Mouse (Mus musculus): ENCODE measurements around the gene Eddm3b. TPM values are rescaled to one million over a fixed set of nuclear protein-coding genes. Genes with fewer than 3 reads are reported as not detected.
"Not testable (repeated sequence)": the region's sequence is repeated elsewhere in the genome, so short reads cannot be mapped to it uniquely, and the experiment has no call there.

Gene Eddm3b
- total RNA-seq, 2 experiments from 2014 or later = not detected

DNA sequence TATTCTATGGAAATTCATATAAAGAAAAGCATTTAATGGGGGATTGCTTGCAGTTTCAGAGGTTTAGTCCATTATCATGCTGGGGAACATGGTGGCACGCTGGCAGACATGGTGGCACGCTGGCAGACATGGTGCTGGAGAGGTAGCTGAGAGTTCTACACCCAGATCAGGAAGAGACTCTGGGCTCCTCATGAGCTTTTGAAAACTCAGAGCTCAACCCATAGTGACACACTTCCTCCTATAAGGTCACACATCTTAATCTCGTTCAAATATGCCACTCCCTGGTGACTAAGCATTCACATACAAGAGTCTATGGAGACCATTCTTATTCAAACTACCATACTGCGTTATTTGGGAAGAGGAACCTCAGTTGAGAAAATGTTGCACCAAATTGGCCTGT lies 18.1 kb downstream of the Eddm3b start:
- ATAC-seq (replicated peaks; ENCODE audit: low FRiP score, low TSS enrichment, poor library complexity, severe bottlenecking) = no peak

DNA sequence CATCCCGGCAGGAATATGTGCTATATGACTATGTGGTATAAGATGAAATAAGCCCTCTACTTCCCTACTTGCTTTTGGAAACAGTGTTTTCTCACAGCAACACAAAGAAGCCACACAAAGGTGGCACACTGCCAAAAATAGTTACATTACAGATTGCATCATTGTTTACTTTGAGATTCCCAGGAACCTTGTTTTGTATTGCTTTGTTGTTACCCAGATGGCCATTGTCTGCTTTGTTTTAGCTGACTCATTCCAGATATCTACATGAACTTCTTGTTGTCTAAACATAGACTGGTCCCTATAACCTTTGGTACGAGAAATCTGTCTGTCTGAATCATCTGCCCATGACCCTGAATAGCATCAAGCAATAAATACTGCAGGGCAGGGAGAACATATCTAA lies 26.1 kb downstream of the Eddm3b start:
- ATAC-seq (replicated peaks; ENCODE audit: low FRiP score, low TSS enrichment, poor library complexity, severe bottlenecking) = 0 out of 2 replicates have a peak, but pooled peaks have one; percentile 30

DNA sequence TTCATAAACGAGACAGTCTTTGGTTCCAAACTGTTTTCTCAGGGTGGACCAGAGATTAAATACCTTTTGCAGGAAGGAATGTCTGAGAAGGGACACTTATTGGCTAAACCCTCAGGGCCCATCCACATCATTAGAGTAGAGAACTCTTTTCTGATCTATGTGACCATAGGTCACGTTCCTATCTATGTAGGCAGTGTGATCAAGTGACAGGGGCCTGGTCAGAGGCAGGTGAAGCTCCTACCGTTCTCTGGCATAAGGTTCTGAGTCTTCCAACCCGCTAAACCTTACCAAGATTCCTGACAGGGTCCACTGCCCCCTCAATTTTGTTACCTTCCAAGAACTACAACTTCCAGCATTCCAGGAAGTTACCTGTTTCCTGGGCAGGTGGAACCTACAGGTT lies 27.9 kb downstream of the Eddm3b start:
- ATAC-seq (replicated peaks; ENCODE audit: low FRiP score, low TSS enrichment, poor library complexity, severe bottlenecking) = no peak

DNA sequence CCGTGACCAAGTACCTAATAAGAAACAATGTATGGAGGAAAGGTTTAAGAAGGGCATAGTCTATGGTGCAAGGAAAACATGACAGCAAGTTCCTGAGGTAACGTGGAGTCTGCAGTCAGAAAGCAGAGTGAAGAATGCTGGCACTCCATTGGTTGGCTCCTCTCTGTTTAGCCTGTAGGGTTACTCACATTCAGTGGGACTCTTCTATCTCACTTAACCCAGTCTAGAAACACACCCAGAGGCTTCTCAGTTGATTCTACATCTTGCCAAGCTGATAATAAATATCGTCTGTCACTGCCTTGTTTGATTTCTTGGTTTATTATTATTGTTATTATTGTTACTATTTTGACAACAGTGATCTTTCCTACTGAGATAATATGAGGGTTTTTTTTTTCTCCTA lies 28.3 kb downstream of the Eddm3b start:
- ATAC-seq (replicated peaks; ENCODE audit: low FRiP score, low TSS enrichment, poor library complexity, severe bottlenecking) = peak; percentile 85

DNA sequence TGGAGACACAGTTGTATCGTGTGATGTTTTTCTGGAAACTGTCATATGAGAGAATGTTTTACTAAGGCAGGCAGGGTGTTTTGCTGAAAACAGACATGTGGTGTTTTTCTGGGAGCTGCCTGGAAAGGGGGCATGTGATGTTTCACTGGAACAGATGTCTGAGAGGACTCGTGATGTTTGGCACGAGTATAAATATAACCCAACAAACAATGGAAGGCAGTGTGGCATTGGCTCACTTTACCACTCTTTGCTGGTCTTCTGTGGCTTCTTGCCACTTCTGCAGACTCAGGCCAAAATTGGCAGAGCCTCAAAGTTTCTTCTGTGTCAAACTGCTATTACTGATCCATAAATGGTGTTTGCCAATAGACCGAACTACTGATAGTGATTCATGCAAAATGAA lies 29.1 kb downstream of the Eddm3b start:
- ATAC-seq (replicated peaks; ENCODE audit: low FRiP score, low TSS enrichment, poor library complexity, severe bottlenecking) = no peak

DNA sequence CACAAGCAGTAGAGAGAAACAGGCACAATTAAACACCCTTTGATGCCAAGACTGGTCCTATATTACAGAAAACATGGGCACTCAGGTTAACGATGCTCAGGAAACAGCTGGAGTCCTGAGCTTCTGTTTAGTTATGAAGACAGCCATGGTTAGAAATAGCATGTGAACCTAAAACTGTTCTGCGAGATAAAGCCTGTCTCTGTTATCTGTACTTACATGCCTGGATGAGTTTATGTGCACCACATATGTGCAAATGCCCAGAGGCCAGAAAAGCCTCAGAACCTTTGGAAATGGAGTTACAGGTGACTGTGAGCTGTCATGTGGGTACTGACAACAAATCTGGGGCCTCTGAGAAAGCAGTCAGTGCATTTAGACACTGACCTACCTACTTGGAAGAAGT lies 29.7 kb downstream of the Eddm3b start:
- ATAC-seq (replicated peaks; ENCODE audit: low FRiP score, low TSS enrichment, poor library complexity, severe bottlenecking) = peak; percentile 73

DNA sequence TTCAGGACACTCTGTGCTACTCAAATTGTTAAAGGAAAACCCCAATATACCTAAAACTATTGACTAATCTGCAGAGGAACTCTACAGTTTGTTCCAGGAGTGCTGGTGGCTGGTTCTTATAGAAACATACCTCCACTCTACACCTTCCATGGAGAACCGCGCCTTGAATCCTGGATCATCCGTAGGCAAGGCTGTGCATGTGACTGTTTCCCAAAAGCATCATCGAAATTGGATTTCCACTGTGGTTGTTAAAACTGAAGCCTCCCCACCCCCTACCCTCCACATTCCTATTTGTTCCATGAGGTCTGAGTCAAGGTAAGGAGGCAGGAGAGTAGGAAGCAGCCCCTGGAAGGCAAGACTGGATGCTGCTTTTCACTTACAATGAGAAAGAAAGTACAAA lies 30.2 kb downstream of the Eddm3b start:
- no peak for ATAC-seq (replicated peaks; ENCODE audit: low FRiP score, low TSS enrichment, poor library complexity, severe bottlenecking)

DNA sequence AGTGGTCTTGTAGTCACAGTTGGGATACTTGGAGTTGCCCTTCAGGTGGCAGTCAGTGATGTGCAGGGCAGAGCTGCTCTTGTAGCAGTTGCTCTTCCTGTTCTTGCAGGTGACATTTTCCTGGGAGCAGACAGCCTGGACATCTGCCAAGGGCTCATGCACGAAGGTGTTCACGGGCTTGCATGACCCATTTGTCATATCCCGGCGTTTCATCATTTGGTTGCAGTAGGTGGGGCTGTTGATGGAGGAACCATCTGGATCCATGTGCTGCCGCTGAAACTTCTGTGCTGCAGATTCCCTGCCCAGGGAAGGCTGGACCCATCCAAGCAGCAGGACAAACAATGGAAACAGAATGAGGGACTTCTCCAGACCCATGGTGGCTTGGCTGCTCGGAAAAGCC lies 31.3 kb downstream of the Eddm3b start:
- ATAC-seq (replicated peaks; ENCODE audit: low FRiP score, low TSS enrichment, poor library complexity, severe bottlenecking) = no peak

DNA sequence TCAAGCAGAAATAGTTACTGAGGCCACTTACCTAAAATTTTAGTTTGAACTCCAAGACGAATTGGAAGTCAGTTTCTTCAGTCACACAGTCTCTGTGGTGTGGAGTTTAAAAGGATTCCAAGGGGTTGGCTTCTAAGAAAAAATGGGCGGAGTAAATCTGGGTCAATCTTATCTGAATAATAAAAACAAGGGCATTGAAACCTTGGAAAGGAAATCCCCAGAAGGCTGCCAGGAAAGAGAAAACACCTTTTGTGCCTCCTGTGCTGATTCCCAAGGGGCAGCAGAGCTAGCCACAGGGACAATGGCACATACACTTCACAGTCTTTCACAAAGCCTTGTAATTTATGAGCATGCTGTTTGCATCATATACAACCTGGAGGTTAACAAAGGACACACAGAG lies 32.5 kb downstream of the Eddm3b start, which contains the start of gene Rnase1:
Gene Rnase1, minus strand, starts transcription at position 101 of the 400 bp plus-strand sequence.
- no peak for ATAC-seq (replicated peaks; ENCODE audit: low FRiP score, low TSS enrichment, poor library complexity, severe bottlenecking)

DNA sequence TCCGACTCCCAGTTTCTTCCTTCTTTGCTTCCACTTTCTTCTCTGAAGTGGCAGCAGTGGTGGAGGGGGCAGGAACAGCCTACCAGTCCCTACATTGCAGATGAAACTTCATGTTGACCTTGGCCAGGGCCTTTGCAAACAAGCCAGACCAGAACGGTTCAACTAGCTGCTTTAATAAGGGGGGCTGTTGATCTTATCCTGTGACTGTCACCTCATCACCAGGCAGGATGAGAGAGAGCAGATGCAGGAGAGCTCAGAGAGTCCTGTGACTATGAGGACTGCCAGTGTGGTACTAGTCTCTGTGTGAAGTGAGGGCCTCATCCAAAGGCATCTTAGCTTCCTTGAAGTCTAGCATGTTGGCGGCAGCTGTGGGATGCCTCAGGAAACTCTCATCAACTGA lies 33.8 kb downstream of the Eddm3b start:
- ATAC-seq (replicated peaks; ENCODE audit: low FRiP score, low TSS enrichment, poor library complexity, severe bottlenecking) = no peak

DNA sequence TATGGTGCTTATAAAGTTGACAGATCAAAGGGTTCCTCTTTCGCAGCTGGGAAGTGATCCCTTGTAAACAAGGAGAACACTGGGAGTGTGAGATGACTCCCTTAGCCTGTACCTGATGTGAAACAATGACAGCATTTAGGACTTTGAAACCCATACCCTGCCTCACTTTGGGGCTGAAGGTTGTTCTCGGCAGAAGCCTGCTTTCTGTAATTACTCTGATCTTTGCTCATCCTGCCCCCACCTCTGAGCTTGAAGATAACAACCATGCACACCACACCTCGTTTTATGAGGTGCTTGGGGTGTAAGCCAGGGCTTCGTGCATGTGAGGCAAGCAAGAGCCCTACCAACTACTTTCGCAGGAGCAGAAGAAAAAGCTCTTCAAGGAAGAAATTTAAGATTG lies 34.9 kb downstream of the Eddm3b start:
- peak; percentile 39 for ATAC-seq (replicated peaks; ENCODE audit: low FRiP score, low TSS enrichment, poor library complexity, severe bottlenecking)

DNA sequence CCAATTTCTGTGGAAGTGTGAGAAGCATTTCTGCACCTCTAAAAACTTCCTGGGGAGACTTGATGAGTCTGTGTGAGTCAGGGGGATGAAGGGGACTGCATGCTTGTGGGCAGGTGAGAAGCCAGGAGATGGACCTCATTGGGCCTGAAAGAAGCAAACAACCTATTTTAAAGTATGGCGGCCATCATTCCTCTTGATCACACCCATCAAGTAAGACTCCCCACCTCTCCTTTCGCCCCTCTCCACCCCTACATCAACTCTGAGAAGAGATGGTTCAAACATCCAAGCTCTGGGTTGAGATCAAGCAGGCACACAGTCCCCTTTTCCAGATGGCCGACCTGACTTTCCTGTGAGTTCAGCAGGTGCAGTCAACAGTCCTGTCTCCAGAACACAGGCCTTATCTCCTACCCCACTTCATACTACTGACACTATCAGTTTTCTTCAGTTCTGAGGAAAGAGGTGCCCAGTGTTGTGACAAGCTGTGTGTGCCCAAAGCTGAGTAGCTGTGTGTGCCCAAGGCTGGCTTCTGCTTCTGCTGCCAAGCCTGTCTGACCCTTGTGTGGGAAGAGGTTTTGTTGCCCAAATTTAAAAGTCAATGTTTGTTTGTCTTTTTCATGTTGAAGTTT lies 36.1 kb downstream of the Eddm3b start:
- peak; percentile 94 for ATAC-seq (replicated peaks; ENCODE audit: low FRiP score, low TSS enrichment, poor library complexity, severe bottlenecking)

DNA sequence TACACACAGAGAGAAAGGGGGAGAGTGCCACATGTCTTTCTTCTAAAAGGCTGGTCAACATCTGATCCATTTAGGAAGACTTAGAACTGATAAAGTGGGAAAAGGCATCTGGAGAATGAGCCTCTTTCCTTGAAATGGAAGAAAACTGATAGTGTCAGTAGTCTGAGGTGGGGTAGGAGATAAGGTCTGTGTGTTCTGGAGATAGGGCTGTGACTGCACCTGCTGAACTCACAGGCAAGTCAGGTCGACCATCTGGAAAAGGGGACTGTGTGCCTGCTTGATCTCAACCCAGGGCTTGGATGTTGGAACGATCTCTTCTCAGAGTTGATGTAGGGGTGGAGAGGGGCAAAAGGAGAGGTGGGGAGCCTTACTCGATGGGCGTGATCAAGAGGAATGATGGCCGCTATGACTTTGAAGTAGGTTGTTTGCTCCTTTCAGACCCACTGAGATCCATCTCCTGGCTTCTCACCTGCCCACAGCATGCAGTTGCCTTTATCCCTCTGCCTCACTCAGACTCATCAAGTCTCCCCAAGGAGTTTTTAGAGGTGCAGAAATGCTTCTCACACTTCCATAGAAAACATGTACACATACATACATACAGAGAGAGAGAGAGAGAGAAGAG lies 38.1 kb downstream of the Eddm3b start:
- ATAC-seq (replicated peaks; ENCODE audit: low FRiP score, low TSS enrichment, poor library complexity, severe bottlenecking) = peak; percentile 37; the same call in 1 of the 2 replicates

DNA sequence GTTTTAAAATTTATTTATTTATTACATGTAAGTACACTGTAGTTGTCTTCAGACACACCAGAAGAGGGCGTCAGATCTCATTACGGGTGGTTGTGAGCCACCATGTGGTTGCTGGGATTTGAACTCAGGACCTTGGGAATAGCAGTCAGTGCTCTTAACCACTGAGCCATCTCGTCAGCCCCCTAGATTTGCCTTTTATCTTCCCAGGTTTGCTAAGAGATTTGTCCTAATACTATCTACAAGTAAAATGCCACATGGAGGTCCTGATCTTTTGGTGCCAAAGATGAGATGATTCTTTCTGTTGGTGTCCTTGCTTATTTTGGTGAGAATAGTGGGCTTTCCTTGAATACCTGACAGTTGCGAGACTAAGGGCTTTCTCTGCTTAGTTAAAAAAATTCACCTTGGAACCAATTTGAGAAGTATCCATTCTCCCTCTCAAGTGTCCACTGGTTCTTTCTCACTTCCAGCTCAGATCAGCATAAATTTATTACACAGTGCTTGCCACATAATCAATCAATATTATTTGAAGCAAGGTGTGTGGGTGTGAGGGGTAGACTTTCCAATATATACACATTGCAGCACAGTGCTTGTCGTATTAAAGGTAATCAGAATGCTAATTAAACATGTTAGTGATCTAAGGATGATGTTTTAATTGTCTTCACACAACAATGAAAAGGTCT lies 42.0 kb downstream of the Eddm3b start:
- ATAC-seq (replicated peaks; ENCODE audit: low FRiP score, low TSS enrichment, poor library complexity, severe bottlenecking) = no peak

DNA sequence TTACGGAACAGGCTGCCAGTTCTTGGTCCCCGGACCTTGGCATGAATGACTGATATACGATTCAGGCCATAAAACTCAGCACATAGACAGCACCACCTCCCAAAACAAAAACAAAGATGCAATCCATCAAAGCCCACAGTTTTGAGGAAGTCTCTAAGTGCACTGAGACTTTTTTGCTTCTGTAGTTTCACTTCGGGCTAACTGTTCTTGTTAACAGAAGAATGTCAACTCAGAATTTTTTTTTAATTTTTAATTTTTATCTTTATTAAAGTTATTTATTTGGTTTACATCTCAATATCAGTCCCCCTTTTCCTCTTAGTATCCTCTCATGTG lies 42.5 kb downstream of the Eddm3b start:
- ATAC-seq (replicated peaks; ENCODE audit: low FRiP score, low TSS enrichment, poor library complexity, severe bottlenecking) = no peak

DNA sequence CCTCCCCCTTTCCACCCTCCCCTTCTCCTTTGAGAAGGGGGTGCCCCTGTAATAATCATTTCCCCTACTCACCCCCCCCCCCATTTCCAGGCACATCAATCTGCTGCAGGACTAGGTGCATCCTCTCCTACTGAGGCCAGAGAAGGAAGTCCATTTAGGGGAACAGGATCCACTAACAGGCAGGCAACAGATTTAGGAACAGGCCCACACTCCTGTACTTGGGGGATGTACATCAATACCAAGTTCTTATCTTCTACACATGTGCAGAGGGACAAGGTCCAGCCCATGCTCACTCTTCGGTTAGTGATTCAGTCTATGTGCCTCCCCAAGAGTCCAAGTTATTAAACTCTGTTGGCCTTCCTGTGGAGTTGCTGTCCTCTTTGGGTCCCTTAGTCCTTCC lies 42.8 kb downstream of the Eddm3b start:
- ATAC-seq (replicated peaks; ENCODE audit: low FRiP score, low TSS enrichment, poor library complexity, severe bottlenecking) = no peak

DNA sequence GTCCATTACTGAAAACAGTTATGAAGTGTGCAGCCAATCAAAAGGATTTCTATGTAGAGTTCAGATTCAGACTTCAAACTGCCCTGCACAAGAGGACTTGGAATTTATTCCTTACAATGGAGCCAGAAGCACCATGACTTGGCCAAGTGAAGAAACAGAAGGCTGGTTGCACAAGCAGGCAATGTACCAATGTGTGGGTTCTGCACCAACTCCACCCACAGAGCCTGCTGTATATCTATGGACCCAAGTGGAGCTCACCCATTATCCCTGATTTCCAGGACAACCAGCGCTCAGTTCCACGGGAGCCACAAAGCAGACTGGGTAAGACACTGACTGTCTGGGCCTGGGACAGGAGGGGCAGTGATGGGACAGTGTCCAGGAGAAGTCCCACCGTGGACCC lies 47.8 kb downstream of the Eddm3b start, which contains the start of gene Rnase2b:
Gene Rnase2b, plus strand, starts transcription at position 285 of the 400 bp plus-strand sequence.
- not testable (repeated sequence) for ATAC-seq (replicated peaks; ENCODE audit: low FRiP score, low TSS enrichment, poor library complexity, severe bottlenecking)

DNA sequence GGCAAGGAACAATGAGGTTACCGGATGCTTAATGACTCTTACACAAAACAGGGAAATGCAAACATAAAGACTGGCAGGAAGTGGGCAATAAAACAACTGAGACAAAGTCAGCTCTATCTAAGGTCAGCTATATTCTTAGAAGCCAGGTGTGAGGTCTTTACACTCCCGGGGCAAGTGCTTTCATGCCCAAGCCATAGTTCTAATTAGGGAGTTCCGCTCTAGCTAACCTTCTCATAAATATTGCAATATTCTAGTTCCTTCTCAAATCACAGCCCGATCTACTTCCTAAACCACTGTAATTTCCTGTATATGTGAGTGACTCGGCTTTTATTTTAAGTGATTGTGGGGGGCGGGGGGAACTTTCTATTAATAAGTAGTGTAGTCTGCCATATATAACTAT lies 49.1 kb downstream of the Eddm3b start:
- ATAC-seq (replicated peaks; ENCODE audit: low FRiP score, low TSS enrichment, poor library complexity, severe bottlenecking) = not testable (repeated sequence)

DNA sequence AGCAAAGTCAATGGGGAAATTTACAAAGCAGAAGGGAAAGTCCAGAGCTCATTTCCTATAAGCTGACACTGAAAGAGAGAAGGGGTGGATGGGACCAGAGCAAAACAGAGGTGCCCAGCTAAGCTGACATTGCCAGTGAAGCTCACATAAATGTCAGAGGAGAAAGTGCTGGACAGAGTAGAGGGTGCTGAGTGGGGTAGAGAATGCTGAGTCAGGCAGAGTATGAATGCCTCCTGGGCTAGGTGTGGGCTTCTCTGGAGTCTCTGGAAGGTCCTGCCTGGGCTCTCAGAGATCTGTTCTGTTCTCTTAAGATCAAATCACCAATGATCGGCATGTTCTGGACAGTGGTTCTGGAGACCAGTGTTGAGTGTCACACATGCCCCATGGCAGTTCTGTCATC lies 51.2 kb downstream of the Eddm3b start:
- ATAC-seq (replicated peaks; ENCODE audit: low FRiP score, low TSS enrichment, poor library complexity, severe bottlenecking) = no peak

DNA sequence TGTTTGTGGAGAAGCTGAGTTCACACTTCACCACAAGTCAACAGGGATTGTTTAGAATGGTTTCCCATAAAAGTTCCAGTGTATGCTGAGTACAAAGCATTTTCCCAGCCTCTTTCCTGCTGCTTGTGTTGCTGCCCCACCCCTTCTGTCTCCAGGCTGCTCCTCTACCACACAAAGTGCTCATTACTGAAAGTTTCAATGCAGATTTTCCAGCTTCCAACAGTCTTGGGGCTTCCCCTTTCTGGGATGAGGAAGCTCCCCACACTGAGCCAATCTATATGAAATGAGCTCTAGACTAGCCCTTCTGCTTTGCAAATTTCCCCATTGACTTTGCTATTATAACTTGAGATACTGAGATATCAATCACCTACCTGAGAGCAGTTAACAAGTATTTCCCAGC lies 51.8 kb downstream of the Eddm3b start:
- ATAC-seq (replicated peaks; ENCODE audit: low FRiP score, low TSS enrichment, poor library complexity, severe bottlenecking) = no peak

Data from megakaryocyte-erythroid progenitor cell, adult 5-6 weeks (primary cell).